Mouse (Mus musculus) heart, embryonic 11.5 days (tissue): Measurements from ENCODE around the gene Prpf38b. TPM values are rescaled to one million over a fixed set of nuclear protein-coding genes. Genes with fewer than 3 reads are reported as not detected.
"Not testable (repeated sequence)": the region's sequence is repeated elsewhere in the genome, so short reads cannot be mapped to it uniquely, and the experiment has no call there.

Source experiments
- ATAC-seq: fragments of 200-750 bp; cut with Nextera tagmentation; replicated peaks from 2 replicates; pipeline ENCODE4 v1.8.0; 2017; ENCODE audit warnings: moderate library complexity; ENCODE audit not compliant: insufficient number of reproducible peaks, low FRiP score, low TSS enrichment
- H3K27ac ChIP-seq: fragments of 300-500 bp; sonication (generic); 2 replicates; pipeline ENCODE4 v1.5.1; 2014; ENCODE audit warnings: mild to moderate bottlenecking, low read depth, low read length
- H3K27me3 ChIP-seq: fragments of 300-500 bp; sonication (generic); 2 replicates; pipeline ENCODE4 v1.6.1; 2014; ENCODE audit warnings: mild to moderate bottlenecking, low read length, mixed read lengths; ENCODE audit not compliant: control insufficient read depth, insufficient read depth
- H3K36me3 ChIP-seq: fragments of 300-500 bp; sonication (generic); 2 replicates; pipeline ENCODE4 v1.6.1; 2014; ENCODE audit warnings: mild to moderate bottlenecking, low read length, moderate library complexity, mixed read lengths; ENCODE audit not compliant: control insufficient read depth, insufficient read depth
- H3K4me1 ChIP-seq: fragments of 300-500 bp; sonication (generic); 2 replicates; pipeline ENCODE4 v1.6.1; 2014; ENCODE audit warnings: low read length; ENCODE audit not compliant: control insufficient read depth, insufficient read depth
- H3K4me2 ChIP-seq: fragments of 300-500 bp; sonication (generic); 2 replicates; pipeline ENCODE4 v1.6.1; 2014; ENCODE audit warnings: mild to moderate bottlenecking, moderate library complexity
- H3K4me3 ChIP-seq: fragments of 300-500 bp; sonication (generic); 2 replicates; pipeline ENCODE4 v1.5.1; 2014; ENCODE audit warnings: low read depth, low read length
- H3K9ac ChIP-seq: fragments of 300-500 bp; sonication (generic); 2 replicates; pipeline ENCODE4 v1.6.1; 2014; ENCODE audit warnings: mild to moderate bottlenecking, low read depth, low read length, moderate library complexity
- H3K9me3 ChIP-seq: fragments of 300-500 bp; sonication (generic); replicated peaks from 2 replicates; pipeline ENCODE4 v1.6.1; 2016; ENCODE audit warnings: low read length; ENCODE audit not compliant: control insufficient read depth
- whole genome bisulfite sequencing: fragments of 180-500 bp; shearing (Covaris S2); extraction: QIAGEN DNeasy Blood & Tissue Kit; methylation state at CpG from one replicate; pipeline ENCODE4 v1.1.7; 2014; ENCODE audit not compliant: insufficient replicate concordance; 5-methylcytosine and 5-hydroxymethylcytosine counted together
- polyA plus RNA-seq: library from polyadenylated mRNA; unstranded; fragments of >200 nt; fragmentation: Nextera tagmentation; extraction: Ambion mirVana; gene quantifications from 2 replicates; pipeline ENCODE4 v1.2.1, GENCODE M21; 2014

The Prpf38b gene
- polyA plus RNA-seq, 1 experiment from 2014 or later = 56.4 TPM

GRCm38 (mm10) chr3:108862282-108862681, 49.2 kb downstream of the Prpf38b start:
- ATAC-seq, H3K27ac ChIP-seq, H3K9ac ChIP-seq, H3K4me2 ChIP-seq, H3K4me1 ChIP-seq, H3K9me3 ChIP-seq, H3K36me3 ChIP-seq, H3K4me3 ChIP-seq, H3K27me3 ChIP-seq: not testable (repeated sequence)
- WGBS = 91% methylated on average over 4 of the region's 4 CpGs

GRCm38 (mm10) chr3:108860786-108861185, 50.7 kb downstream of the Prpf38b start:
- no peaks in the 10 kb centered on the region for H3K36me3 ChIP-seq
- no peak overlapping the region for H3K4me3 ChIP-seq
- H3K9ac ChIP-seq = no peak overlapping the region
- H3K9me3 ChIP-seq = no peaks in the 10 kb centered on the region
- H3K4me2 ChIP-seq = no peak overlapping the region
- H3K4me1 ChIP-seq = peaks cover 10% of the 10 kb centered on the region
- ATAC-seq = no peak
- no peak overlapping the region for H3K27ac ChIP-seq
- 66% methylated on average over 2 of the region's 2 CpGs for WGBS
- no peaks in the 10 kb centered on the region for H3K27me3 ChIP-seq

DNA sequence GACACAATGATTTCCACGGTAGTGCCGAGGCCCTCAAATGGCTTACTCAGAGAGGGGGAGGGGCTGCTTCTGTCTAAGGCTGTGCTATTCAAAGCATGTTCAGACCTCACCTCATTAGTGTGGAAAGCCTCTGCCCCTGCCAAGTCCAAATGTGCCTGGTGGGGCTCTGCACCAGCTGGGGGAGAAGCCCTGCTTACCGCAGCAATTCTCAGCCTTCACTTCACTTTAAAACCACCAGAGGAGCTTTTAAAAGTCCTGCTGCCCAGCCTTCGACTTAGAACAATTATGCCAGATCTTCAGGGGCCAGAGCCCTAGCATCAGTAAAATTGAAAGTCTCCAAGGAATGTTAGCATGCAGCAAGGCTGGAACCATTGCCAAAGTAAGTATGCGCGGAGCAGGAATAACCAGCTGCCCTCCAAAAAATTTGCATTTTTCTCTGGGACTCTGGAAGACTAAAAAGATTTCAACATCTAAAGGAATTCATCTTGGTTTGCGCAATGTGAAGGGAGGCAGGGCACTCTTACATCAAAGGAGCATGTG, 53.2 kb downstream of the Prpf38b start:
- peak overlapping the region; percentile 32; the same call in 1 of the 2 replicates for H3K4me2 ChIP-seq
- no peaks in the 10 kb centered on the region for H3K9me3 ChIP-seq
- no peak overlapping the region for H3K27ac ChIP-seq
- H3K27me3 ChIP-seq = no peaks in the 10 kb centered on the region
- ATAC-seq = 0 out of 2 replicates have a peak, but pooled peaks have one; percentile 60
- H3K9ac ChIP-seq = no peak overlapping the region
- peaks cover 20% of the 10 kb centered on the region for H3K4me1 ChIP-seq
- no peaks in the 10 kb centered on the region for H3K36me3 ChIP-seq
- H3K4me3 ChIP-seq = no peak overlapping the region
- WGBS = 41% methylated on average over 7 of the region's 7 CpGs

DNA sequence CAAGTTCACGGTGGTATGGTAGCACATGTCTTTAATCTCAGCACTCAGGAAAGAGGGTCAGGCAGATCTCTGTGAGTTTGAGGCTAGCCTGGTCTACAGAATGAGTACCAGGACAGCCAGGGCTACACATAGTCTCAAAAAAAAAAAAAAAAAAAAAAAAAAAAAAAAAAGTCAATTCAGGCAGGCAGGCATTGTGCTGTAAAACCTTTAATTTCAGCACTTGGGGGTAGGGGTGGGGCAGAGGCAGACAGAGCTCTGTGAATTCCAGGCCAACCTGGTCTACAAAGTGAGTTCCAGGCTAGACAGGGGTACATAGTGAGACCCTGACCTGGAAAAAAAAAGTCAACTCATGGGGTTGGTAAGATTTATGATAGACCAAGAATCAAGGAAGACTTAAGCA, 53.8 kb downstream of the Prpf38b start:
- H3K4me2 ChIP-seq = no peak overlapping the region
- no peaks in the 10 kb centered on the region for H3K27me3 ChIP-seq
- H3K27ac ChIP-seq = no peak overlapping the region
- 71% methylated on average over 1 of the region's 1 CpGs for WGBS
- H3K4me3 ChIP-seq = no peak overlapping the region
- no peaks in the 10 kb centered on the region for H3K36me3 ChIP-seq
- no peak for ATAC-seq
- peaks cover 20% of the 10 kb centered on the region for H3K4me1 ChIP-seq
- H3K9me3 ChIP-seq = no peaks in the 10 kb centered on the region
- no peak overlapping the region for H3K9ac ChIP-seq

- H3K4me2 ChIP-seq = no peak overlapping the region
- H3K27me3 ChIP-seq = no peaks in the 10 kb centered on the region
- no peak overlapping the region for H3K9ac ChIP-seq
- H3K27ac ChIP-seq = no peak overlapping the region
- peaks cover 20% of the 10 kb centered on the region for H3K4me1 ChIP-seq
- no peaks in the 10 kb centered on the region for H3K9me3 ChIP-seq
- no peak overlapping the region for H3K4me3 ChIP-seq
- no peak for ATAC-seq
- 38% methylated on average over 3 of the region's 3 CpGs for WGBS
- no peaks in the 10 kb centered on the region for H3K36me3 ChIP-seq
Measured at GRCm38 (mm10) chr3:108857124-108857470, 54.4 kb downstream of the Prpf38b start.

DNA sequence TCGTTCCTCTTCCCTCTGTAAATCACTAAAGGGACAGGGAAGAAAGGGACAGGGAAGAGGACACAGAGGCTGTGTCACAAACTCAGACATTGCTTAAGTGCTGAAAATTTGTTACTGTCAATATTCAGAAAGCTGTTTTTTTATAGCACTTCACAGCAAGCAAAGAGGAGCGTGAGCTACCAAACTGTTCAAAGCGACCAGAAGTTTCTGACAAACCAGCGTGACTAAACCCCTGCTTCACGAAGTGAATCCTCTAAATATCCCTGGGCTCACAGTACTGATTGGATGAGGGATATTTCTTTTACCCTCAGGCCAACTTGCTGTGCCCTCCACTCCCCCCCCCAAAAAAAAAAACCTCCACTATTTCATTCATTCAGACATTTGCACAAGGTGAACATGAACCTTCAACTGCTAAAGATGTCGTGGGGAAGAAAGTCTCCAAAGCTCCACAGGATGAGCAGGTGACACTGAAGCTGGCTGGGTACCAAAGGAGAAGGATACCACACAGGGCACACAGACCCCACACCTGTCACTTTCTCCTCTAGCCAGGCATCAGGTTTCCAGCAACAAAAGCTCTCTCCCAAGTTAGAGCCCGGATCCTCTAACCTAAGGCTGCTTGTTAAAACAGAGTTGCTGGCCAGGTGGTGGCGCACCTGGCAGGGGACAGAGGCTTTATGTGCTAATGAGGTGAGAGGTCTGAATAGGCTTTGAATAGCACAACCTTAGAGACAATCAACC, 55.0 kb downstream of the Prpf38b start:
- no peak overlapping the region for H3K4me3 ChIP-seq
- ATAC-seq = no peak
- H3K4me1 ChIP-seq = peaks cover 20% of the 10 kb centered on the region
- H3K9me3 ChIP-seq = no peaks in the 10 kb centered on the region
- H3K27ac ChIP-seq = no peak overlapping the region
- WGBS = 50% methylated on average over 8 of the region's 8 CpGs
- no peak overlapping the region for H3K4me2 ChIP-seq
- no peaks in the 10 kb centered on the region for H3K27me3 ChIP-seq
- H3K9ac ChIP-seq = no peak overlapping the region
- no peaks in the 10 kb centered on the region for H3K36me3 ChIP-seq

GRCm38 (mm10) chr3:108855864-108856263, 55.7 kb downstream of the Prpf38b start:
- 67% methylated on average over 10 of the region's 10 CpGs for WGBS
- H3K36me3 ChIP-seq = no peaks in the 10 kb centered on the region
- H3K4me3 ChIP-seq = no peak overlapping the region
- peaks cover 20% of the 10 kb centered on the region for H3K4me1 ChIP-seq
- ATAC-seq = no peak
- no peak overlapping the region for H3K4me2 ChIP-seq
- H3K9ac ChIP-seq = peak overlapping the region; percentile 22; the same call in 1 of the 2 replicates
- H3K9me3 ChIP-seq = no peaks in the 10 kb centered on the region
- no peak overlapping the region for H3K27ac ChIP-seq
- no peaks in the 10 kb centered on the region for H3K27me3 ChIP-seq

DNA sequence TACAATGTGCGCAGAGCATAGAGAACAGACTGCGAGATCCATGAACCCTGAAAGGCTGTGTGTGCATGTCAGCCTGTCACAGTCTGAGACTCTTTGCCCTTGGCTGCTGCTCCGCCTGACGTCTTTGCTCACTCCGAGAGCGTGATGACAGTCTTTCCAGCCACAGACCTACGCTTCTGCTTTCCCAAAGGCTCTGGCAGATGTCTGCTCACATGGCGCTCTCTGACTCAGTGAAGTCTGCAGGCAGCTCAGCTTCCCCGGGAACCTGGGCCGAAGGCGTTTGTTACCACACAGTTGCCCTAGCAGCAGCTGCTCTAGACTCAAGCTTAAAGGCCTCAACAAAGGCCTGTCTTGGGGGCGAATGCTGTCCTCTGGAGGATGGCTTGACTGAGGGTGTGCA, 56.2 kb downstream of the Prpf38b start:
- no peak overlapping the region for H3K9ac ChIP-seq
- no peak overlapping the region for H3K4me2 ChIP-seq
- H3K27me3 ChIP-seq = no peaks in the 10 kb centered on the region
- 35% methylated on average over 12 of the region's 12 CpGs for WGBS
- H3K4me1 ChIP-seq = peaks cover 20% of the 10 kb centered on the region
- ATAC-seq = no peak
- no peaks in the 10 kb centered on the region for H3K9me3 ChIP-seq
- peak overlapping the region; percentile 46; the same call in 1 of the 2 replicates for H3K27ac ChIP-seq
- no peak overlapping the region for H3K4me3 ChIP-seq
- H3K36me3 ChIP-seq = no peaks in the 10 kb centered on the region

GRCm38 (mm10) chr3:108853266-108853665, 58.3 kb downstream of the Prpf38b start:
- Histone ChIP-seq H3K27ac (no peak overlapping the region), H3K4me1 (peaks cover 17% of the 10 kb centered on the region), H3K4me2 (no peak overlapping the region), H3K27me3 (no peaks in the 10 kb centered on the region), H3K9me3 (no peaks in the 10 kb centered on the region), H3K36me3 (no peaks in the 10 kb centered on the region), H3K9ac (no peak overlapping the region), H3K4me3 (no peak overlapping the region)
- 76% methylated on average over 1 of the region's 1 CpGs for WGBS
- no peak for ATAC-seq
